In genomic region chr12:73682921-73683346, GRCm38 (mm10) we compare ENCODE assay signal across 16 mouse cellular contexts.
A peak's percentile ranks its signal among the peaks of the same experiment; 100 is the strongest.
DNase-seq lines count a peak whose midpoint lies in the region; ATAC-seq lines count a peak whose summit lies in the region.
"Had no signal": no experiment of that assay in that cellular context is flagged by ENCODE, and none has a peak within 500 bp of the region (broad histone marks: within the 10 kb centered on the region; RNA-seq: fewer than 3 reads in every experiment).

No protein-coding gene starts in this region.

- WGBS in kidney, embryonic 14.5 days = 68% methylated on average over 7 of the region's 7 CpGs
- WGBS in heart, embryonic 12.5 days = 51% methylated on average over 7 of the region's 7 CpGs
- WGBS in kidney, embryonic 16.5 days = 71% methylated on average over 7 of the region's 7 CpGs
- 72% methylated on average over 7 of the region's 7 CpGs for WGBS in hindbrain, embryonic 16.5 days

- H3K4me1 ChIP-seq in kidney, embryonic 14.5 days (ENCODE audit: control insufficient read depth, insufficient read depth, low read length) = peaks cover 8% of the 10 kb centered on the region; the same call in 1 of the 2 replicates
- peaks cover 29% of the 10 kb centered on the region for H3K4me1 ChIP-seq in heart, embryonic 12.5 days (replicated peaks)
- peaks cover 7% of the 10 kb centered on the region; the same call in 1 of the 2 replicates for H3K4me1 ChIP-seq in kidney, embryonic 16.5 days (ENCODE audit: insufficient read depth, low read length)
- H3K4me1 ChIP-seq in hindbrain, embryonic 16.5 days (ENCODE audit: control insufficient read depth, insufficient read depth, low read depth, low read length) = no peaks in the 10 kb centered on the region; the same call in 1 of the 2 replicates

- no peaks in the 10 kb centered on the region for H3K36me3 ChIP-seq in kidney, embryonic 14.5 days (ENCODE audit: control insufficient read depth, insufficient read depth, low read length)
- H3K36me3 ChIP-seq in heart, embryonic 12.5 days = no peaks in the 10 kb centered on the region
- no peaks in the 10 kb centered on the region for H3K36me3 ChIP-seq in kidney, embryonic 16.5 days (ENCODE audit: insufficient read depth, low read length)
- no peaks in the 10 kb centered on the region for H3K36me3 ChIP-seq in hindbrain, embryonic 16.5 days (ENCODE audit: control insufficient read depth, insufficient read depth, low read length)
- H3K36me3 ChIP-seq: forebrain, embryonic 15.5 days; hindbrain, embryonic 15.5 days; neural tube, embryonic 13.5 days had no signal

- DNase-seq in kidney, adult 11 months = peak; percentile 55
- peak; percentile 57 for DNase-seq in lung, postnatal 25 days (ENCODE audit: low spot score)
- DNase-seq in left cerebral cortex, adult 8-10 months (ENCODE audit: low spot score in 2 of 2) = no peak
- no peak for DNase-seq in spleen, adult 12 weeks (ENCODE audit: low spot score)
- DNase-seq: cerebellum, adult 2 months; embryo, embryonic 11 days; gastrocnemius, postnatal 36 days had no signal

- no peak overlapping the region for H3K4me2 ChIP-seq in kidney, embryonic 14.5 days (replicated peaks; ENCODE audit: low read depth, low read length)
- H3K4me2 ChIP-seq in heart, embryonic 12.5 days = no peak overlapping the region
- H3K4me2 ChIP-seq in kidney, embryonic 16.5 days (replicated peaks; ENCODE audit: low read depth, low read length) = no peak overlapping the region
- no peak overlapping the region for H3K4me2 ChIP-seq in hindbrain, embryonic 16.5 days (ENCODE audit: low read length)
- H3K4me2 ChIP-seq: forebrain, embryonic 15.5 days; hindbrain, embryonic 15.5 days; liver, embryonic 11.5 days; neural tube, embryonic 13.5 days had no signal

- no peaks in the 10 kb centered on the region for H3K27me3 ChIP-seq in kidney, embryonic 14.5 days (ENCODE audit: control insufficient read depth, insufficient read depth, low read length)
- H3K27me3 ChIP-seq in heart, embryonic 12.5 days (replicated peaks) = no peaks in the 10 kb centered on the region
- no peaks in the 10 kb centered on the region for H3K27me3 ChIP-seq in kidney, embryonic 16.5 days (ENCODE audit: insufficient read depth, low read length)
- H3K27me3 ChIP-seq in hindbrain, embryonic 16.5 days (replicated peaks; ENCODE audit: control insufficient read depth, insufficient read depth, low read length) = no peaks in the 10 kb centered on the region
- H3K27me3 ChIP-seq: forebrain, embryonic 15.5 days; hindbrain, embryonic 15.5 days; neural tube, embryonic 13.5 days had no signal

- ATAC-seq in kidney, embryonic 14.5 days (ENCODE audit: low FRiP score, low TSS enrichment) = no peak
- peak; percentile 43; the same call in 1 of the 2 replicates for ATAC-seq in heart, embryonic 12.5 days (ENCODE audit: insufficient number of reproducible peaks, low FRiP score)
- ATAC-seq in kidney, embryonic 16.5 days (ENCODE audit: low FRiP score, low TSS enrichment) = no peak
- ATAC-seq in hindbrain, embryonic 16.5 days = no peak
- ATAC-seq: forebrain, embryonic 15.5 days; midbrain, embryonic 16.5 days had no signal

- no peak overlapping the region for H3K4me3 ChIP-seq in kidney, embryonic 14.5 days (ENCODE audit: low read length)
- no peak overlapping the region for H3K4me3 ChIP-seq in heart, embryonic 12.5 days
- no peak overlapping the region for H3K4me3 ChIP-seq in kidney, embryonic 16.5 days (ENCODE audit: low read length)
- no peak overlapping the region for H3K4me3 ChIP-seq in hindbrain, embryonic 16.5 days (ENCODE audit: low read length)
- H3K4me3 ChIP-seq: forebrain, embryonic 15.5 days; hindbrain, embryonic 15.5 days; neural tube, embryonic 13.5 days had no signal

- no peaks in the 10 kb centered on the region for H3K9me3 ChIP-seq in kidney, embryonic 14.5 days (ENCODE audit: control insufficient read depth, low read length)
- no peaks in the 10 kb centered on the region for H3K9me3 ChIP-seq in heart, embryonic 12.5 days (replicated peaks)
- H3K9me3 ChIP-seq in kidney, embryonic 16.5 days (ENCODE audit: low read length) = no peaks in the 10 kb centered on the region
- H3K9me3 ChIP-seq in hindbrain, embryonic 16.5 days (ENCODE audit: control insufficient read depth, low read length) = no peaks in the 10 kb centered on the region
- H3K9me3 ChIP-seq: forebrain, embryonic 15.5 days; hindbrain, embryonic 15.5 days; neural tube, embryonic 13.5 days had no signal

- no peak overlapping the region for H3K9ac ChIP-seq in kidney, embryonic 14.5 days (ENCODE audit: low read depth, low read length)
- no peak overlapping the region for H3K9ac ChIP-seq in heart, embryonic 12.5 days
- no peak overlapping the region for H3K9ac ChIP-seq in kidney, embryonic 16.5 days (replicated peaks; ENCODE audit: low read length)
- H3K9ac ChIP-seq in hindbrain, embryonic 16.5 days (ENCODE audit: low read depth, low read length) = no peak overlapping the region
- H3K9ac ChIP-seq: forebrain, embryonic 15.5 days; hindbrain, embryonic 15.5 days; neural tube, embryonic 13.5 days had no signal

- no peak overlapping the region for H3K27ac ChIP-seq in kidney, embryonic 14.5 days (ENCODE audit: low read depth, low read length)
- peak overlapping the region; percentile 58; the same call in 1 of the 2 replicates for H3K27ac ChIP-seq in heart, embryonic 12.5 days (ENCODE audit: poor library complexity, severe bottlenecking)
- peak overlapping the region; percentile 48; the same call in 1 of the 2 replicates for H3K27ac ChIP-seq in kidney, embryonic 16.5 days (ENCODE audit: low read length)
- H3K27ac ChIP-seq in hindbrain, embryonic 16.5 days (ENCODE audit: low read depth, low read length) = no peak overlapping the region
- H3K27ac ChIP-seq: forebrain, embryonic 15.5 days; hindbrain, embryonic 15.5 days; neural tube, embryonic 13.5 days had no signal

Comparison
In these comparisons a context has a peak if more than half of its experiments do, and no peak if none do; other contexts are left out.
1. H3K27ac ChIP-seq: peak in heart, embryonic 12.5 days (single experiment) and kidney, embryonic 16.5 days (single experiment); none in kidney, embryonic 14.5 days (single experiment) and hindbrain, embryonic 16.5 days (single experiment).
2. DNase-seq: peak in kidney, adult 11 months (single experiment) and lung, postnatal 25 days (single experiment); none in left cerebral cortex, adult 8-10 months (0 of 2) and spleen, adult 12 weeks (single experiment).